Mouse (Mus musculus): ENCODE measurements around the gene Ugt3a1.
"Not testable (repeated sequence)": the region's sequence is repeated elsewhere in the genome, so short reads cannot be mapped to it uniquely, and the experiment has no call there.

The Ugt3a1 gene

GRCm38 (mm10) chr15:9276838-9277295, at the start of gene Ugt3a1:
TSS of gene Ugt3a1 (plus strand) at chr15:9276888.
- no peak for DNase-seq

DNA sequence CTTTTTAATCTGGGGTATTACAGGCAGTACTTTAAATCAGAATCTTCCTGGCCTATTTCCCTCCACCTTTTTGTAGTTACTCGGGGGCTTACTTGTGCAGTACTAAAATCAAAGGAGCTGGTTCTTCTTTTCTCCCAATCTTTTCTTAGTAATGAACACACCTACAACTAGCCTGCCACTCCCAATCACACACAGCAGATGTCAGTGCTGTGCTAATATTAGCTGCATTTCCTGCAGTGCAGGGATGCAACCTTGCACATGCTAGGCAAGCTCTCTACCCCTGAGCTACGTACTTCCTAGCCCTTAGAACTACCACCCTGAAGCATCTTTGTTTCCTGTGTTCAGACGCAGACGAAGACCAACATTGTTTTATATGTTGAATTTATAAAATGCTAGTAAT, 45.8 kb upstream of the Ugt3a1 start:
- DNase-seq: not testable (repeated sequence)

DNA sequence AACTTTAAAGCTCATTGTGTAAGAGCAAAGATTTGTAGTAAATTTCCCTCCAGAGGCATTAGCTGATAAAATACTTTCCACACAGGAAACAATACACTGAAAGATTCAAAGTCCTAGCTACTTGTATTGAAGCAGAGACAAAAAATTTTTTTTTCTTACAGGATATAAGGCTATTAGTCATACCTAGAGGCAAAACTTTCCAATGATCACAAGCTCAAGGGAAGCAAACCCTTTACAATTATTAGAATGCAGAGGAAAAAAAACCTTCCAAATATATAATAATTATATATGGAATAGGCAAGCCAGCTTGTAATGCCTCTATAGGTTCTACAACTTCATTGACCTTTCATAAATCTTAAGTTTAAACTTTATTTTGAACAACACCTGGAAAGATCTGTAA, 30.3 kb upstream of the Ugt3a1 start:
- no peak for DNase-seq

DNA sequence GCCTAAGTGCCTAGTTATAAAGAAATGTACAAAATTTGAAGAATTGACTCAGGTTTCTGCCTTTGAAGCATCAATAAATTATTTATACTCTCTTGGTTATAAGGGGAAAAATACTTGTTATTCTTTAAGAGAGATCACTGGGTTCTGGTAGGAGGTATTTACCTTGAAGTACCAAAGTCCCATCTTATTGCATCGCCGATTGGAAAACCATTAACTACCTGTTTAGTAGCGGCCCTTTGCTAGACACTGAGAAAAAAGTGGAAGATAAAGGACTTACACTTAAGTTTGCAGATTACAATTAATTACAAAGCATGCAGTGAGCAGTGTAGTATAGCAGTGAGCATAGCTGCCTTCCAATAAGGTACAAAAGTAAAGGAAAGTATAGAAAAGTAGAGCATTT, 23.8 kb upstream of the Ugt3a1 start:
- no peak for DNase-seq

- no peak for DNase-seq
These were observed 16.1 kb upstream of the Ugt3a1 start for GRCm38 (mm10) chr15:9260621-9261020.

DNA sequence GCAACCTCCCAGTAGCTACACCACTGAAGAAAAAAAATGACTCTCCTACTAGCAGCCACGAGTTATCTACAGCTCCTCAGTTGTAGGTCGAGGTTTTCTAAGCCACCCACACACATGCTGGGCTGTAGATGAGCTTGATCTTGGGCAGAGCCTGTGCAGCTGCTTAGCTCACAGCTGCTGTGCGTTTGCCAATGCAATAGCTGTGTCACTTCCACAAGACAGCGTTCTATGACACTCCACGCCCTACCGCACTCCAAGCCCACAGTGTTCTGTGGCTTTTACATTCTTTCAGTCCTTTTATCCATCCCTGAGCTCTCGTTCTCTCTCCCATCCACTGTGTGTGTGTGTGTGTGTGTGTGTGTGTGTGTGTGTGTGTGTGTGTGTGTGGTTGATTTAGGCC, 4.8 kb upstream of the Ugt3a1 start:
- DNase-seq: no peak

- DNase-seq: no peak
These were observed 2.3 kb downstream of the Ugt3a1 start for GRCm38 (mm10) chr15:9279026-9279425.

GRCm38 (mm10) chr15:9279596-9279995, 2.9 kb downstream of the Ugt3a1 start:
- DNase-seq: no peak

DNA sequence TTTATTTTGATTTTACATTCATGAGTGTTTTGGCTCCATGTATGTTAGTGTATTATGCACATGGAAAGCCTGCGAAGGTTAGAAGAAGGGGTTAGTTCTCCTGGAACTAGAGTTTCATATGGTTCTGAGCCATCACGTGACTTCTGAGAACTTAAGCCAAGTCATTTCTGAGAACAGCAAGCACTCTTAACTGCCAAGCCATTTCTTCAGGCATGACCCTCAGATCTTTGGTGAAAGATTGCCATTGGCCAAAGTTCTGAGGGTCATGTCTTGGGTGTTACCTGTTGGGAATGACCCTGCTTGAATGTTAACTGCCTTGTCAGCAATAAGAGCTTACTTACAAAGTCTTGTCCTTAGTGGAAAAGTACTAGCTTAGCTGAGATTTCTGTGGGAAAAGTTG, 6.5 kb downstream of the Ugt3a1 start:
- DNase-seq: no peak

DNA sequence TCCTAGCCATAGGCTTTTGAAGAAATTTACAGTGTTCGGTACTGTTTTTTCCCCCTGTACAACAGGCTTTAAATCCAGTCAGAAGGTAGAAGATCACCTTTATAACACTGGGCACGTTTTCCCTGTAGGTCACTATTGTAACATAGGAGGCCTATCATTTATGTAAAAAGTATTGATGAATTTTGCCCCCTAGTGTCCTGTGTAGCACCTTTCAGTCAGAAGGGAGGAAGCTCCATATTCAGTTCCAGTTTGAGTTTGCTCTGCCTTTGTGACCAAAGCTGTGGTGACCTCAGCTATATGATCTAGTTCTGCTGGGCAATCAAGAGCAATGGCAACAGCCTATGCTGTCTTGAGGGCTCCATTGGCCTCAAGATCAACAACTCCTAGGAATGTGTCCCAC, 13.0 kb downstream of the Ugt3a1 start:
- DNase-seq: no peak

DNA sequence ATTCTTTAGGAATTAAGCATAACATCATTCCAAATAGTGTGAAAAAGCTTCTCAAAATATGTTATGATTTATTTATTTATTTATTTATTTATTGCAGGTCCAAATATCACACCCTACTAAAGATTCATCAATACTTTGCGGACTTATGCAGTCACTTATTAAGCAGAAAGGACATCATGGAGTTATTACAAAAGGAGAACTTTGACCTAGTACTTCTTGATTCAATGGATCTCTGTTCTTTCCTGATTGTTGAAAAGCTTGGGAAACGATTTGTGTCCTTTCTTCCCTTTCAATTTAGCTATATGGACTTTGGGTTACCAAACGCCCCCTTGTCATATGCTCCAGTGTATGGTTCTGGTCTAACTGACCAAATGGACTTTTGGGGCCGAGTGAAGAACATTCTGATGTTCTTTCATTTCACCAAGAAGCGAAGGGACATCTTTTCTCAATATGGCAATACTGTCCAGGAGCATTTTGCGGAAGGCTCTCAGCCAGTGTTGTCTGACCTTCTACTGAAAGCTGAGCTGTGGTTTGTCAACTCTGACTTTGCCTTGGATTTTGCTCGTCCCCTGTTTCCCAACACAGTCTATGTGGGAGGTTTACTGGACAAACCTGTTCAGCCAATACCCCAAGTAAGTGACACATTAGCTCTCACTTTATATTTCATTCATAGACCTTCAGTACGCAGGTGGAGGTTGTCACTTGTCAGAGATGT, 29.4 kb downstream of the Ugt3a1 start:
- DNase-seq: no peak

- no peak for DNase-seq
These were observed 57.9 kb downstream of the Ugt3a1 start for GRCm38 (mm10) chr15:9334596-9334995.

DNA sequence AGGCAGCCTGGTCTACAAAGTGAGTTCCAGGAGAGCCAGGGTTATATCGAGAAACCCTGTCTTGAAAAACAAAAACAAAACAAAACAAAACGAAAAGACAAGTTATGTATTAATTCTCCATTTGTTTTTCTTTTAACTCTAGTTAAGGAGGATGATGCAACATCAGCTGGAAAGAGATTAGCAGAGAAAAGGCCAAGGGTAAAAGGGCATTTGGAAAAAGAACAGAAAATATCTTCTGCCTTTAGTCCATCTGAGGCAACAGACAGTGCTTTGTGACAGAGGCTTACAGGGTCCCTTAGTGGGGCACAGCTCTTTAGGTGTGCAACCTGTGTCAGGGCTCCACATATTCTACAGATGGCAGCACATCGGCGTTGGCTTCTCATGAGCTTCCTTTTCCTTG, 58.7 kb downstream of the Ugt3a1 start, which contains the start of gene Ugt3a2:
Ugt3a2 (plus strand) TSS at position 210 of the 400 bp plus-strand sequence.
- DNase-seq: no peak

DNA sequence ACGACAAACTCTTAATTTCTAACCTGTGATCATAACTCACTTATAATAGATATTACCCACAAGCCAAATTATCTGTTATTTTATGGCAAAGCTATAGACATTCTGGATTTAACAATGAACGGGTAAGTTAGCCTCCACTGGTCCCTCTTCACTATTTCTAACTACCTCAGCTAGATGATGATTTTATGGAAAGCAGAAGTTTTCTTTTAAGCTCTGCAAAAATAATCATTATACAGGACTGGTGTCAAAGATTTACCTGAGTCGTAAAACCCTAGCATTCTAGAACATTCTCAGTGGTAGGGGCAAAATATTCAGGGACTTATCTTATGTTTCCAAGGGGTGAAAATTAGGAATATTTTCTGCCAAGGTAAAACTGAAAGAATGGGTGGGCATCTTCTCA, 59.9 kb downstream of the Ugt3a1 start:
- DNase-seq: no peak

DNA sequence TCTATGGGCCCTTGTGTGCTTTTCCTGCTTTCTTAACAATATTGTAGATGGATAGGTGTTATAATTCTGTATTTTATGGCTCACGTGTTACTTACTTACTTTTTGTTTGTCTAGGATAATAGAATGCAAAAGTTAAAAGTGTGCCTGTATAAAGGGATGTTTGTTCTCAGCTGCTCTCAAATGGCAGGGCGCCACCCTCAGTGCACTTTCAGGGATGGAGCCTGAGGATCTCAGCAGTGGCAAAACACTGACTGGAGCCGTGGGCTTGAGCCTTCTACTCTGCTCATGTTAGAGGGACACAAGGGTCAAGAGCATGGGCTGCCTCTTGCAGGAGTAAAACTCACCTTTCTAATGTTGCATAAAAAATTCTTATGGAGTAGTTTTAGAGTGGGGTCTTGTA, 60.3 kb downstream of the Ugt3a1 start:
- no peak for DNase-seq

- DNase-seq: no peak
These were observed 72.1 kb downstream of the Ugt3a1 start for GRCm38 (mm10) chr15:9348739-9349138.

- DNase-seq: peak in 1 of 2 experiments; percentile 3
These were observed 86.1 kb downstream of the Ugt3a1 start for GRCm38 (mm10) chr15:9362801-9363200.

Data from spleen, adult 18-20 months (tissue).